Mouse (Mus musculus) lung, embryonic 15.5 days (tissue): ENCODE measurements around the gene Emcn. TPM values are rescaled to one million over a fixed set of nuclear protein-coding genes. Genes with fewer than 3 reads are reported as not detected.

Experiments
- ATAC-seq: fragments of 200-750 bp; cut with Nextera tagmentation; 2 replicates; pipeline ENCODE4 v1.8.0; 2017; ENCODE audit warnings: moderate number of reproducible peaks, borderline replicate concordance; ENCODE audit not compliant: low FRiP score, low TSS enrichment; ENCODE audit errors: extremely low read depth
- H3K27ac ChIP-seq: fragments of 300-500 bp; sonication (generic); 2 replicates; pipeline ENCODE4 v1.5.1; 2015; ENCODE audit warnings: moderate library complexity, mild to moderate bottlenecking, inconsistent platforms
- H3K27me3 ChIP-seq: fragments of 300-500 bp; sonication (generic); 2 replicates; pipeline ENCODE4 v1.6.1; 2015; ENCODE audit warnings: inconsistent platforms
- H3K36me3 ChIP-seq: fragments of 300-500 bp; sonication (generic); 2 replicates; pipeline ENCODE4 v1.6.1; 2015; ENCODE audit warnings: inconsistent platforms
- H3K4me1 ChIP-seq: fragments of 300-500 bp; sonication (generic); 2 replicates; pipeline ENCODE4 v1.6.1; 2015; ENCODE audit warnings: inconsistent platforms
- H3K4me2 ChIP-seq: fragments of 300-500 bp; sonication (generic); 2 replicates; pipeline ENCODE4 v1.6.1; 2015; ENCODE audit warnings: inconsistent platforms, mild to moderate bottlenecking, moderate library complexity
- H3K4me3 ChIP-seq: fragments of 300-500 bp; sonication (generic); 2 replicates; pipeline ENCODE4 v1.5.1; 2015; ENCODE audit warnings: mild to moderate bottlenecking, inconsistent platforms
- H3K9ac ChIP-seq: fragments of 300-500 bp; sonication (generic); 2 replicates; pipeline ENCODE4 v1.6.1; 2015; ENCODE audit warnings: inconsistent platforms
- H3K9me3 ChIP-seq: fragments of 300-500 bp; sonication (generic); 2 replicates; pipeline ENCODE4 v1.6.1; 2016; ENCODE audit warnings: inconsistent platforms
- WGBS: fragments of 180-500 bp; shearing (Covaris S2); methylation state at CpG from one replicate; pipeline ENCODE4 v1.1.7; 2015; 5-methylcytosine and 5-hydroxymethylcytosine counted together
- polyA plus RNA-seq: library from polyadenylated mRNA; unstranded; fragments of >200 nt; fragmentation: Nextera tagmentation; extraction: Ambion mirVana; gene quantifications from 2 replicates; pipeline ENCODE4 v1.2.1, GENCODE M21; 2015

The Emcn gene
- polyA plus RNA-seq, 1 experiment from 2014 or later: 83.9 TPM

DNA sequence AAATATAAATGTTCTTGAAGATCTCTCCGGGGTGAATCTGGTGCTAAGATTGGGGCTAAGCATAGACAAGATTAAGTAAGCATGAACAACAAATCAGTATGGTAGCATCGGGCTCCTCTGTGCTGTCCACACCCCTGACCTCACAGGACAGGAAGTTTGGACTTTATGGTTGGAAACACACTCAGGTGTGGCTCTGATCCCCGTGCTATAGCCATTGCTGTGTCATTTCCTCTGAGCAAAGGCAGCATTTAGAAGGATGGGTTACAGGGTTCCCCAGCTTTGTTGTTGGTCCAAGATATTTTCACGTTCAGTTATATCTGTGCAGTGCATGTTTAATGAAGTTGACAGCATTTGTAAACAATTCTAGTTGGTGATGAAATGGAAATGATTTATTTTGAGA is 9.9 kb upstream of the Emcn start:
- peak; percentile 55; the same call in 1 of the 2 replicates for ATAC-seq
- H3K27me3 ChIP-seq: no peaks in the 10 kb centered on the region
- H3K27ac ChIP-seq: no peak overlapping the region; the same call in 1 of the 2 replicates
- H3K4me2 ChIP-seq: no peak overlapping the region
- H3K36me3 ChIP-seq: no peaks in the 10 kb centered on the region
- 30% methylated on average over 4 of the region's 4 CpGs for WGBS
- no peak overlapping the region for H3K4me3 ChIP-seq
- H3K9ac ChIP-seq: no peak overlapping the region
- H3K4me1 ChIP-seq: peaks cover 6% of the 10 kb centered on the region; the same call in 1 of the 2 replicates
- H3K9me3 ChIP-seq: no peaks in the 10 kb centered on the region

- Histone ChIP-seq H3K36me3 (no peaks in the 10 kb centered on the region), H3K9me3 (no peaks in the 10 kb centered on the region), H3K4me3 (no peak overlapping the region), H3K27ac (no peak overlapping the region), H3K4me2 (no peak overlapping the region), H3K4me1 (peaks cover 6% of the 10 kb centered on the region; the same call in 1 of the 2 replicates), H3K9ac (no peak overlapping the region), H3K27me3 (no peaks in the 10 kb centered on the region)
- WGBS: 68% methylated on average over 4 of the region's 4 CpGs
- no peak for ATAC-seq
Observed at GRCm38 (mm10) chr3:137332531-137332930, 8.3 kb upstream of the Emcn start.

- Histone ChIP-seq H3K9ac (no peak overlapping the region), H3K4me1 (peaks cover 2% of the 10 kb centered on the region; the same call in 1 of the 2 replicates), H3K27ac (no peak overlapping the region), H3K27me3 (no peaks in the 10 kb centered on the region), H3K4me2 (no peak overlapping the region), H3K36me3 (no peaks in the 10 kb centered on the region), H3K4me3 (no peak overlapping the region), H3K9me3 (no peaks in the 10 kb centered on the region)
- ATAC-seq: no peak
- WGBS: 84% methylated on average over 4 of the region's 4 CpGs
Observed at GRCm38 (mm10) chr3:137335957-137336356, 4.9 kb upstream of the Emcn start.

DNA sequence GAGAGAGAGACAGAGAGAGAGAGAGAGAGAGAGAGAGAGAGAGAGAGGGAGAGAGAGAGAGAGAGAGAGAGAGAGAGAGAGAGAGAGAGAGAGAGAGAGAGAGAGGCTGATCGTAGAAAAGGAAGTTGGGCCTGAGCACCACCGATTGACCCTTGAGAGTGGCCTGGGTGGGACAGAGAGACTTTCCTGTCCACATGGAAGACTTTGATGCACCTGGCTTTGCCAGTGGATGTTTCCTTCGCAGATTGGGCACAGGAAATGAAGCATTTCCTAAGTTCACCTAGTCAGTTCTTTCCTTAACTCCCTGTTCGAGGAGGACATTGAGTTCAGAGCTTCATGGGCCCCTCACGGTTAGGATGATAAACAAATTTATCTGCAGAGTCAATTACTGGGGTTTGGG is 2.6 kb downstream of the Emcn start:
- no peak for ATAC-seq
- peak overlapping the region; percentile 13; the same call in 1 of the 2 replicates for H3K4me2 ChIP-seq
- no peaks in the 10 kb centered on the region for H3K9me3 ChIP-seq
- H3K9ac ChIP-seq: no peak overlapping the region
- no peak overlapping the region for H3K27ac ChIP-seq
- WGBS: 58% methylated on average over 5 of the region's 5 CpGs
- H3K27me3 ChIP-seq: no peaks in the 10 kb centered on the region
- H3K4me1 ChIP-seq: no peaks in the 10 kb centered on the region
- H3K36me3 ChIP-seq: no peaks in the 10 kb centered on the region
- no peak overlapping the region for H3K4me3 ChIP-seq

- 69% methylated on average over 5 of the region's 5 CpGs for WGBS
- no peak overlapping the region for H3K27ac ChIP-seq
- no peak overlapping the region for H3K4me2 ChIP-seq
- no peaks in the 10 kb centered on the region for H3K36me3 ChIP-seq
- H3K9me3 ChIP-seq: no peaks in the 10 kb centered on the region
- no peaks in the 10 kb centered on the region for H3K27me3 ChIP-seq
- no peak overlapping the region for H3K9ac ChIP-seq
- no peak for ATAC-seq
- no peaks in the 10 kb centered on the region for H3K4me1 ChIP-seq
- no peak overlapping the region for H3K4me3 ChIP-seq
Observed at GRCm38 (mm10) chr3:137351882-137352281, 11.0 kb downstream of the Emcn start.

DNA sequence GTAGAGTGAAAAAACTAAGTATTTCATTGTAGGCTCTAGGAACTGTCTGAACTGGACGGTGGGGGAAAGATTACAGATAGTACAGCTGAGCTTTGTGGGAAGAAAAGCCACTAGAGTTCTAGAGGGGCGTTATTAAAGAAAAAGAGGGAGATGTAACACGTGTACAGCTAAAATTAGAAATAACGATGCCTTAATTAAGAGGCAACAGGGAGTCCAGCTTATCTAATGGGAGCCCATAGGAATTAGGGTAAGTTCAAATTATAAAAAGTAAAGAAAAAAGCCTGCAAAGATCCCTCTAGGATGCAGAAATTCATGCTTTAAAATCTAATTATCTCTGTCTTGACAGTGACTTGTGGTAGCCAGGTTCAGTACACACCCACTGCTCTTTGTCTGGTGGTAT is 15.8 kb downstream of the Emcn start:
- Histone ChIP-seq H3K27me3 (no peaks in the 10 kb centered on the region), H3K4me3 (no peak overlapping the region), H3K9me3 (no peaks in the 10 kb centered on the region), H3K4me1 (no peaks in the 10 kb centered on the region), H3K9ac (no peak overlapping the region), H3K36me3 (no peaks in the 10 kb centered on the region), H3K27ac (no peak overlapping the region), H3K4me2 (no peak overlapping the region)
- 79% methylated on average over 4 of the region's 4 CpGs for WGBS
- no peak for ATAC-seq

- ATAC-seq: no peak
- Histone ChIP-seq H3K27me3 (no peaks in the 10 kb centered on the region), H3K4me3 (no peak overlapping the region), H3K36me3 (no peaks in the 10 kb centered on the region), H3K9me3 (no peaks in the 10 kb centered on the region), H3K9ac (no peak overlapping the region), H3K27ac (no peak overlapping the region), H3K4me2 (no peak overlapping the region), H3K4me1 (no peaks in the 10 kb centered on the region)
- WGBS: 80% methylated on average over 6 of the region's 6 CpGs
Observed at GRCm38 (mm10) chr3:137367123-137367825, 26.4 kb downstream of the Emcn start.

DNA sequence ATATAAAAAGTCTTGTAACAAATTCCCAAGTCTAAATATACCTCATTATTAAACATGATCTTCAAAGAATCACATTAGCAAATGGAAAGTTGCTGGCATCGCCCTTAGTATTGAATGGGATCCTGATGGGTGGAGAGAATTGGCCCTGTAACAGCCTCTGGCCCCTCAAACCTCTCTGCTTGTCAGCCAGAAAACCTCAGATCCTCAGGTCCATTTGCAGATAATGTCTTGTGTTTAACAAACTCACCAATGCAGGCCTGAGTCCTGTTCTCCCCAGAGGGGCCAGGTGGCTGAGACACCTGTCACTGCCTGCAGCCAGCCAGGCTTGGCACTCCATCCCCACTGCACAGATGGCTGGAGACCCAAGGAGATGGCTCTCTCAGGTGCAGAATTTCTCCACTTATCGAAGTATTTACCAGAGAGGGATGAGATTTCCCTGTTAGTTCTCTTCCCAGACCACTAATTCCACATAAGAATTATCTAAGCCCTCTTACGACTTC is 27.0 kb downstream of the Emcn start:
- no peak for ATAC-seq
- Histone ChIP-seq H3K27me3 (no peaks in the 10 kb centered on the region), H3K9ac (no peak overlapping the region), H3K4me3 (no peak overlapping the region), H3K27ac (no peak overlapping the region), H3K9me3 (no peaks in the 10 kb centered on the region), H3K4me1 (no peaks in the 10 kb centered on the region), H3K36me3 (no peaks in the 10 kb centered on the region), H3K4me2 (no peak overlapping the region)
- 56% methylated on average over 3 of the region's 3 CpGs for WGBS

GRCm38 (mm10) chr3:137372854-137373253 is 32.0 kb downstream of the Emcn start:
- H3K27me3 ChIP-seq: no peaks in the 10 kb centered on the region
- H3K4me3 ChIP-seq: no peak overlapping the region
- H3K4me1 ChIP-seq: no peaks in the 10 kb centered on the region
- no peak overlapping the region for H3K9ac ChIP-seq
- WGBS: 70% methylated on average over 4 of the region's 4 CpGs
- H3K9me3 ChIP-seq: no peaks in the 10 kb centered on the region
- ATAC-seq: no peak
- H3K4me2 ChIP-seq: no peak overlapping the region
- no peak overlapping the region for H3K27ac ChIP-seq
- H3K36me3 ChIP-seq: no peaks in the 10 kb centered on the region

- H3K4me2 ChIP-seq: no peak overlapping the region
- no peak overlapping the region for H3K9ac ChIP-seq
- no peaks in the 10 kb centered on the region for H3K27me3 ChIP-seq
- no peaks in the 10 kb centered on the region for H3K36me3 ChIP-seq
- H3K4me3 ChIP-seq: no peak overlapping the region
- 85% methylated on average over 2 of the region's 2 CpGs for WGBS
- ATAC-seq: no peak
- no peaks in the 10 kb centered on the region for H3K9me3 ChIP-seq
- H3K27ac ChIP-seq: no peak overlapping the region
- no peaks in the 10 kb centered on the region for H3K4me1 ChIP-seq
Observed at GRCm38 (mm10) chr3:137382311-137382710, 41.4 kb downstream of the Emcn start.

GRCm38 (mm10) chr3:137395588-137395987 is 54.7 kb downstream of the Emcn start:
- H3K9ac ChIP-seq: no peak overlapping the region
- H3K27me3 ChIP-seq: no peaks in the 10 kb centered on the region
- no peaks in the 10 kb centered on the region for H3K4me1 ChIP-seq
- H3K9me3 ChIP-seq: no peaks in the 10 kb centered on the region
- H3K4me2 ChIP-seq: no peak overlapping the region
- H3K27ac ChIP-seq: no peak overlapping the region
- 65% methylated on average over 11 of the region's 11 CpGs for WGBS
- H3K36me3 ChIP-seq: no peaks in the 10 kb centered on the region
- ATAC-seq: no peak
- H3K4me3 ChIP-seq: no peak overlapping the region

- Histone ChIP-seq H3K4me2 (no peak overlapping the region), H3K4me3 (no peak overlapping the region), H3K27me3 (no peaks in the 10 kb centered on the region), H3K4me1 (no peaks in the 10 kb centered on the region), H3K9me3 (no peaks in the 10 kb centered on the region), H3K36me3 (no peaks in the 10 kb centered on the region), H3K9ac (no peak overlapping the region), H3K27ac (no peak overlapping the region)
- ATAC-seq: no peak
- WGBS: 58% methylated on average over 5 of the region's 5 CpGs
Observed at GRCm38 (mm10) chr3:137415451-137416086, 74.7 kb downstream of the Emcn start.
